Mouse (Mus musculus): Measurements from ENCODE around the gene Tigd2. TPM values are rescaled to one million over a fixed set of nuclear protein-coding genes. Genes with fewer than 3 reads are reported as not detected.

The Tigd2 gene
- total RNA-seq, 2 experiments from 2014 or later, result 20.6 to 20.7 TPM

GRCm38 (mm10) chr6:59250536-59250935 lies 41.9 kb downstream of the Tigd2 start:
- no peak for DNase-seq (ENCODE audit: low spot score in 2 of 2)

DNA sequence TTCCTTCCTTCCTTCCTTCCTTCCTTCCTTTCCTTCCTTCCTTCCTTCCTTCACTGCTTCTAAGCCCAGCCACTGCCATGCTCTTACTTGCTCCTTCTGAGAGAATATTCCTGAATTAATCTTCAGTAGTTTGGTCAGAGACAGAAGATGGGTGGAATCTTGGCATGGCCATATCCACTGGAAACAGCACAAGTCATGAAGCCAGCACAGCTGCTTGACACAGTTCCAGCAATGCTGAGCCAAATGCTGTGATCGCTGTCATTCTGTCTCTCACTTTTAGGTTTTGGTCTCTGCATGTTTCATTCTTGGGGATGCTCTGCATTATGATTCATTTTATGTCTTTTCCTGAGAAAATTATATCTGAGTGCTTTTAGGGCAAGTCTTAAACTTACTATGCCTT lies 47.2 kb downstream of the Tigd2 start:
- no peak for DNase-seq (ENCODE audit: low spot score in 2 of 2)

Other genes starting within 250 kb of the Tigd2 start
- 10 to 100 TPM; 20.0 to 20.7 TPM for gene Fam13a, start 184.3 kb upstream of the Tigd2 start, total RNA-seq (2021)
- 1 to 10 TPM; 3.3 to 3.4 TPM for gene Gprin3, start 217.4 kb downstream of the Tigd2 start, total RNA-seq (2021)

Measured in adrenal gland, postnatal 4 days (tissue).